Mouse (Mus musculus): Measurements from ENCODE around the gene Anapc15-ps. TPM values are rescaled to one million over a fixed set of nuclear protein-coding genes. Genes with fewer than 3 reads are reported as not detected.

Anapc15-ps gene
- 0.59 TPM in 1 of 2 replicates, not detected in the other for polyA plus RNA-seq (2014; fragmentation: Nextera tagmentation; extraction: Ambion mirVana)

DNA sequence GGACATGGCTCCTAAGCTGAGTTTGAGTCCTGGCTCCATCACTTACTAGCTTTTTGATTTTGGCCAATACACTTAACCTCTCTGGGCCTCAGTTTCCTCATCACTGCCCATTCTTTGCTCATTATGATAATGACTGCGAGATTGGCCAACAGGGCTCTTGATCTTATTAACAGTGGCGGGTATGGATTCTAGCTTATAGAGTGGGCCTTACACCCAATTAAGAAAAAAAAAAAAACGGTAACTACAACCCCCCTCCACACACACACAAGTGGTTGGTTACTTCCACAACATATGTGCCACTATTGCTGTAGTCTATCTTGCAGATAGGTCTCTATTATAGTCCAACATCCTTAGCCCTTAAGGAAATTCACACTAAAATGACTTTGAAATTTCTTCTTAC, at the start of gene Anapc15-ps:
Gene Anapc15-ps, minus strand, starts transcription at position 101 of the 400 bp plus-strand sequence.
- H3K9me3 ChIP-seq (ENCODE audit: control insufficient read depth, low read length): no peaks in the 10 kb centered on the region
- H3K36me3 ChIP-seq (ENCODE audit: control insufficient read depth, insufficient read depth, low read length): no peaks in the 10 kb centered on the region
- no peaks in the 10 kb centered on the region for H3K27me3 ChIP-seq (ENCODE audit: control insufficient read depth, insufficient read depth, low read length)
- WGBS: 93% methylated on average over 3 of the region's 3 CpGs
- no peak for ATAC-seq (ENCODE audit: low FRiP score, low TSS enrichment)
- no peak within 1 kb of the TSS for H3K9ac ChIP-seq (ENCODE audit: low read depth, low read length)
- H3K4me2 ChIP-seq (replicated peaks; ENCODE audit: low read depth, low read length): no peak within 1 kb of the TSS
- H3K27ac ChIP-seq (ENCODE audit: low read depth, low read length): no peak within 1 kb of the TSS
- H3K4me3 ChIP-seq (ENCODE audit: low read length): no peak within 1 kb of the TSS
- H3K4me1 ChIP-seq (ENCODE audit: control insufficient read depth, insufficient read depth, low read length): peaks cover 8% of the 10 kb centered on the region; the same call in 1 of the 2 replicates

DNA sequence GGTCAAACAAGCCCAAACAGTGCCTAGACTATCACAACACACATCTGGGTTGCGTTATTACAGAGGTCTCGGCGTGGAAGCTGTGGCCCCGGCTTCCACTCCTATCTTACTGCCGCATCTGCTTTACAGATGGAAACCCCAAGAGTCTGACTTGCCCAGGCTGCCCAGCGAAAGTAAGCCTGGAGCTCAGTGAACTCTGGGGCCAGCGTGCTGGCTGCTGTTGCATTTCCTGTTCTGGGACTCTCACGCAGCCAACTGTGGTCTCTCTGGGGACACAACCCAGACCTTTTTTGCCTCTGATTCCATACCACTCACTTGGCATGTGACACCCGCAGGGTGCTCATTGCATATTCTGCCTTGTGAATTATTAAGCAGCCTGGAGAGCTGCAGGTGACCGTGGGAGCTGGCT, 49.0 kb upstream of the Anapc15-ps start:
- no peak overlapping the region for H3K4me2 ChIP-seq (replicated peaks; ENCODE audit: low read depth, low read length)
- no peaks in the 10 kb centered on the region for H3K36me3 ChIP-seq (ENCODE audit: control insufficient read depth, insufficient read depth, low read length)
- H3K9me3 ChIP-seq (ENCODE audit: control insufficient read depth, low read length): no peaks in the 10 kb centered on the region
- H3K4me1 ChIP-seq (ENCODE audit: control insufficient read depth, insufficient read depth, low read length): no peaks in the 10 kb centered on the region
- no peaks in the 10 kb centered on the region for H3K27me3 ChIP-seq (ENCODE audit: control insufficient read depth, insufficient read depth, low read length)
- H3K4me3 ChIP-seq (ENCODE audit: low read length): no peak overlapping the region
- no peak overlapping the region for H3K27ac ChIP-seq (ENCODE audit: low read depth, low read length)
- no peak overlapping the region for H3K9ac ChIP-seq (ENCODE audit: low read depth, low read length)
- 74% methylated on average over 10 of the region's 10 CpGs for WGBS
- ATAC-seq (ENCODE audit: low FRiP score, low TSS enrichment): no peak

GRCm38 (mm10) chr10:95720181-95720798, 47.0 kb upstream of the Anapc15-ps start:
- H3K4me1 ChIP-seq (ENCODE audit: control insufficient read depth, insufficient read depth, low read length): no peaks in the 10 kb centered on the region
- no peak overlapping the region for H3K4me2 ChIP-seq (replicated peaks; ENCODE audit: low read depth, low read length)
- no peak overlapping the region for H3K9ac ChIP-seq (ENCODE audit: low read depth, low read length)
- no peaks in the 10 kb centered on the region for H3K9me3 ChIP-seq (ENCODE audit: control insufficient read depth, low read length)
- 70% methylated on average over 12 of the region's 12 CpGs for WGBS
- H3K36me3 ChIP-seq (ENCODE audit: control insufficient read depth, insufficient read depth, low read length): no peaks in the 10 kb centered on the region
- no peak overlapping the region for H3K4me3 ChIP-seq (ENCODE audit: low read length)
- H3K27ac ChIP-seq (ENCODE audit: low read depth, low read length): no peak overlapping the region
- no peaks in the 10 kb centered on the region for H3K27me3 ChIP-seq (ENCODE audit: control insufficient read depth, insufficient read depth, low read length)
- ATAC-seq (ENCODE audit: low FRiP score, low TSS enrichment): no peak

GRCm38 (mm10) chr10:95719472-95719871, 46.2 kb upstream of the Anapc15-ps start:
- H3K4me1 ChIP-seq (ENCODE audit: control insufficient read depth, insufficient read depth, low read length): no peaks in the 10 kb centered on the region
- no peak for ATAC-seq (ENCODE audit: low FRiP score, low TSS enrichment)
- H3K4me3 ChIP-seq (ENCODE audit: low read length): no peak overlapping the region
- no peak overlapping the region for H3K27ac ChIP-seq (ENCODE audit: low read depth, low read length)
- H3K4me2 ChIP-seq (replicated peaks; ENCODE audit: low read depth, low read length): no peak overlapping the region
- 91% methylated on average over 6 of the region's 6 CpGs for WGBS
- H3K27me3 ChIP-seq (ENCODE audit: control insufficient read depth, insufficient read depth, low read length): no peaks in the 10 kb centered on the region
- no peak overlapping the region for H3K9ac ChIP-seq (ENCODE audit: low read depth, low read length)
- H3K9me3 ChIP-seq (ENCODE audit: control insufficient read depth, low read length): no peaks in the 10 kb centered on the region
- no peaks in the 10 kb centered on the region for H3K36me3 ChIP-seq (ENCODE audit: control insufficient read depth, insufficient read depth, low read length)

DNA sequence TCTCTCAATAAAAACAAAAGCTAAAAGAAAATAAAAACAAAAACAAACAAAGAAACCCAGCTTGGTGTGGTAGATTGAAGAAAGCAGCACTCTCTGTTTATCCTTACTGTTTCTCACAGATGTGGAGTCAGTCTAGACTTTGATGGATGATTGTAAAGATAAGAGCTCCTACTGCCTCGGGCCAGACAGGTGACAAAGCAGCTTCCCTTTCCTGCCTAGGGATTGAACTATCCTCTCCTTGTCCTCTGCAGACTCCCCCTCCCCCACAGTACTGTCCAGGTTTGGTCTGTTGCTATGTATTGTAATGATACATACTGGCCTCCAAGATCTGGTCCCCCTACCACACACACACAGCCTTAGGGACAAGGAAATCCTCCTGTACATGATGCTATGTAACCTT, 45.5 kb upstream of the Anapc15-ps start:
- no peaks in the 10 kb centered on the region for H3K36me3 ChIP-seq (ENCODE audit: control insufficient read depth, insufficient read depth, low read length)
- no peaks in the 10 kb centered on the region for H3K4me1 ChIP-seq (ENCODE audit: control insufficient read depth, insufficient read depth, low read length)
- no peak overlapping the region for H3K4me2 ChIP-seq (replicated peaks; ENCODE audit: low read depth, low read length)
- no peak overlapping the region for H3K27ac ChIP-seq (ENCODE audit: low read depth, low read length)
- ATAC-seq (ENCODE audit: low FRiP score, low TSS enrichment): no peak
- H3K27me3 ChIP-seq (ENCODE audit: control insufficient read depth, insufficient read depth, low read length): no peaks in the 10 kb centered on the region
- WGBS: 0% methylated on average over 1 of the region's 1 CpGs
- H3K9ac ChIP-seq (ENCODE audit: low read depth, low read length): no peak overlapping the region
- no peak overlapping the region for H3K4me3 ChIP-seq (ENCODE audit: low read length)
- no peaks in the 10 kb centered on the region for H3K9me3 ChIP-seq (ENCODE audit: control insufficient read depth, low read length)

DNA sequence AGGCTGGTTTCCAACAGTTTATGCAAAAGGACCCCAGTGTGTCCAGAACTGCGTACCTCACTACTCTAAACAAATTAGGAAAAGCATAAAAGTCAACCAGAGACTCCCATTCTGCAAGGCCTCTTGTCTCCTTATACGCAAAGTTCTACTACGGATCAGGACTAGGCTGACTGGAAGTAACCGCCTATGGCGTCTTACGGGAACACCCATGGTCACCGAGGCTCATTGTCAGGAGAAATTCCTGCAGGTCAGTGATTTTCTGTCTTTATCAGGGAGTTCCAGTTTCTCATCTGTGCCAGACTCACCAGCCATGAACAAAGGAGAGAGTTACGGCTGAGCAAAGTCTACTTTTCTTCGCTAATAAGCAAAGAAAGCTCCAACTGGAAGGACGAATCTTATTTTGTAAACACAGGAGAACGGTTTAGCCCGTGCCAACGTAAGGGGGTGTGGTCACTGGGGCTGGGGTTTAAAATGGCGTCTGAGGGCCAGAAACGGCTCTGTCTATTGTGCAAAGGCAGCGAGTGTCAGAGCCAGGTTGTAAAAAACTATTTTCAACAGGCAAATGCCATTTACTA, 43.9 kb upstream of the Anapc15-ps start:
- Histone ChIP-seq H3K27me3 (ENCODE audit: control insufficient read depth, insufficient read depth, low read length) (no peaks in the 10 kb centered on the region), H3K4me1 (ENCODE audit: control insufficient read depth, insufficient read depth, low read length) (no peaks in the 10 kb centered on the region), H3K27ac (ENCODE audit: low read depth, low read length) (no peak overlapping the region), H3K4me2 (replicated peaks; ENCODE audit: low read depth, low read length) (no peak overlapping the region), H3K4me3 (ENCODE audit: low read length) (no peak overlapping the region), H3K9me3 (ENCODE audit: control insufficient read depth, low read length) (no peaks in the 10 kb centered on the region), H3K9ac (ENCODE audit: low read depth, low read length) (no peak overlapping the region), H3K36me3 (ENCODE audit: control insufficient read depth, insufficient read depth, low read length) (no peaks in the 10 kb centered on the region)
- ATAC-seq (ENCODE audit: low FRiP score, low TSS enrichment): no peak
- WGBS: 83% methylated on average over 16 of the region's 16 CpGs

GRCm38 (mm10) chr10:95715687-95716086, 42.4 kb upstream of the Anapc15-ps start:
- Histone ChIP-seq H3K27me3 (ENCODE audit: control insufficient read depth, insufficient read depth, low read length) (no peaks in the 10 kb centered on the region), H3K9ac (ENCODE audit: low read depth, low read length) (no peak overlapping the region), H3K4me3 (ENCODE audit: low read length) (no peak overlapping the region), H3K9me3 (ENCODE audit: control insufficient read depth, low read length) (no peaks in the 10 kb centered on the region), H3K27ac (ENCODE audit: low read depth, low read length) (no peak overlapping the region), H3K4me2 (replicated peaks; ENCODE audit: low read depth, low read length) (no peak overlapping the region), H3K36me3 (ENCODE audit: control insufficient read depth, insufficient read depth, low read length) (no peaks in the 10 kb centered on the region), H3K4me1 (ENCODE audit: control insufficient read depth, insufficient read depth, low read length) (no peaks in the 10 kb centered on the region)
- 47% methylated on average over 6 of the region's 6 CpGs for WGBS
- no peak for ATAC-seq (ENCODE audit: low FRiP score, low TSS enrichment)

DNA sequence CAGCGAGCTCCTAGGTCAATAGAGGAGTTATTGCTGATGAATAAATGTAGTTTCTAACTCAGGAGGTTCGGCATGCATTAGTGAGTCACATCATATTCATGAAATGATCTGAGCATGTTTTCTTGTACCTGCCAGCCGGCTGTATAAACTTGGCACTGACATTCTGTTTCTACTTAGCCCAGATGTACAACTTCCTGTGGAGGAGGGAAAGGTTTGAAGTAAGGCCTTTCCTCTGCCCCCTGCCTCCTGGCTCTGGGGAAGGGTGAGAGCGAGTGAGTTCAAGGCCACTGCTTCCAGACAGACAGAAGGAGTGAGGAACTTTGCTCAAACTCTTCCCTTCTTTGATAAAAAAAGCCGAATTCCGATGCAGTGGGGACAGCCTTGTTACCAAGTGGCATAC, 39.0 kb upstream of the Anapc15-ps start:
- no peak for ATAC-seq (ENCODE audit: low FRiP score, low TSS enrichment)
- no peaks in the 10 kb centered on the region for H3K9me3 ChIP-seq (ENCODE audit: control insufficient read depth, low read length)

GRCm38 (mm10) chr10:95709903-95710660, 36.8 kb upstream of the Anapc15-ps start:
- H3K4me3 ChIP-seq (ENCODE audit: low read length): no peak overlapping the region
- 70% methylated on average over 8 of the region's 8 CpGs for WGBS
- 0 out of 2 replicates have a peak, but pooled peaks cover 7% of the 10 kb centered on the region for H3K4me1 ChIP-seq (ENCODE audit: control insufficient read depth, insufficient read depth, low read length)

More for the DNA sequence above, 39.0 kb upstream of the Anapc15-ps start:
- Histone ChIP-seq H3K4me3 (ENCODE audit: low read length) (no peak overlapping the region), H3K4me1 (ENCODE audit: control insufficient read depth, insufficient read depth, low read length) (0 out of 2 replicates have a peak, but pooled peaks cover 7% of the 10 kb centered on the region), H3K27ac (ENCODE audit: low read depth, low read length) (no peak overlapping the region), H3K36me3 (ENCODE audit: control insufficient read depth, insufficient read depth, low read length) (no peaks in the 10 kb centered on the region), H3K27me3 (ENCODE audit: control insufficient read depth, insufficient read depth, low read length) (no peaks in the 10 kb centered on the region), H3K4me2 (replicated peaks; ENCODE audit: low read depth, low read length) (no peak overlapping the region), H3K9ac (ENCODE audit: low read depth, low read length) (no peak overlapping the region)
- 68% methylated on average over 6 of the region's 6 CpGs for WGBS

More at GRCm38 (mm10) chr10:95709903-95710660, 36.8 kb upstream of the Anapc15-ps start:
- Histone ChIP-seq H3K36me3 (ENCODE audit: control insufficient read depth, insufficient read depth, low read length) (no peaks in the 10 kb centered on the region), H3K9me3 (ENCODE audit: control insufficient read depth, low read length) (no peaks in the 10 kb centered on the region), H3K27me3 (ENCODE audit: control insufficient read depth, insufficient read depth, low read length) (no peaks in the 10 kb centered on the region), H3K27ac (ENCODE audit: low read depth, low read length) (no peak overlapping the region), H3K9ac (ENCODE audit: low read depth, low read length) (no peak overlapping the region), H3K4me2 (replicated peaks; ENCODE audit: low read depth, low read length) (no peak overlapping the region)
- no peak for ATAC-seq (ENCODE audit: low FRiP score, low TSS enrichment)
